Mouse (Mus musculus) cerebellum, postnatal 14 days (tissue): Measurements from ENCODE around the gene Zfp385a.
"Not testable (repeated sequence)": the region's sequence is repeated elsewhere in the genome, so short reads cannot be mapped to it uniquely, and the experiment has no call there.

Experiments
- DNase-seq, 2 experiments: peaks; one replicate each; pipeline ENCODE4 v3.0.0; 2021; ENCODE audit warnings: mixed read lengths in 2 of 2

The Zfp385a gene

GRCm38 (mm10) chr15:103285778-103286417 lies 54.0 kb downstream of the Zfp385a start:
- peak; percentile 80 to 83 for DNase-seq

DNA sequence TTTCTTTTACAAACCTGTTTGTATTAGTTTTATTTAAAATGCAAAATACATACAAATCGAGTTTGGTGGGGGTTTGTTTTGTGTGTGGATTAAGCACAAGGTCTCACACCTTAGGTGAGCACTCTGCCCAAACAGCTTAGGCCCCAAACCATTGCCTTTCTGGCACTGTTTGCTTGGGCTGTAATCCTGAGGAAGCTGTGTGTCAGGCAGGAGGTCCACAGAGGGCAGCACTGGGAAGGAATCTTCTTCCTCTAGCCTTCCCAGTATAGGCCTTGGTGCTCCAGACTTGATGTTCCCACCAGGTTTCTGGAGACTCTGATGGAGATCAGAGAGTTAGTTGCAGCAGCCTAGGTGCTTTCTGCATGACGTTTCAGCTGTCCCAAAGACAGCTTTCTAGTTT lies 55.2 kb downstream of the Zfp385a start:
- DNase-seq = no peak

DNA sequence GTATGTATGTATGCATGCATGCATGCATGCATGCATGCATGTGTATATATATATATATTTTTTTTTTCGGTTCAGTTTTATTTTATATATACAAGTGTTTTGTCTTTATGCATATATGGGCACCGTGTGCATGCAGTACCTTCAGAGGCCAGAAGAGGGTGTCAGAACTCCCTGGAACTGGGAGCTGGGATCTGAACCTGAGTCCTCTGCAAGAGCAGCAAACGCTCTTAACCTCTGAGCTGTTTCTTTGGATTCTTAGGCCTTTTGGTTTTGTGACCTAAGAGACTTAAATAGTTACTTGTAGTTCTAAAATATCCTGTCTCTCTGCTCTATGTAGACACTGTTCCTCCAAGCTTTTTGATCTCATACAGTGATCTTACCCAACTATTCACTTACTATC lies 55.8 kb downstream of the Zfp385a start:
- DNase-seq = peak; percentile 53 to 72

DNA sequence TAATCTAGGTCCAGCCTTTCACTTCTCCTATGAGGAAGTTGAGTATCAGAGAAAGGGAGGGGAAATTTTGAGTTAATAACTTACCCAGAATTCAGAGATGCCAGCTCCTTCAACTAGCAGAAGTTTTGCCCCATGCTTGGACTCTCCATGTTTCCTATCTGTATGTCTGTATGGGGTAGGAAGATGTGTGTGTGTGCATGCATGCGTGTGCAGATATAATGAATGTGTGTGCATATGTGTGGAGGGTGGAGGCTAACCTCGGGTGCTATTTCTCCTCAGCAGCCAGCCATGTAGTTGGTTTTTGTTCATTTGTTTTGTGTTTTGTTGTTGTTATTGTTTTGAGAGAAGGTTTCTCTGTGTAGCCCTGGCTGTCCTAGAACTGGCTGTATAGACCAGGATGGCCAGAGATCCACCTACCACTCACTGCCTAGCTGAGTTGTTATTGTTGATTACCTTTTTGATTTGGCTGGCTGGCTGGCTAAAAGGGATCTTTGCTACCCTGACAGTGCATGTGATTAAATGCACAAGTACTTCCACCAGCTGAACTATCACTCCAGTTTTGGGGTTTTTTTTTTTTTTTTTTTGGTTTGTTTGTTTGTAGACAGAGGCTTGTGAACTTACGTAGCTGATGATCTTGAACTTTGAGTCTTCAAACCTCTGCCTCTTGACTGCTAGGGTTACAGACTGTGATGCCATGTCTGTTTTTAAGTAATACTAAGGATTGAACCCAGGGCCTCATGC lies 58.3 kb downstream of the Zfp385a start:
- no peak for DNase-seq

DNA sequence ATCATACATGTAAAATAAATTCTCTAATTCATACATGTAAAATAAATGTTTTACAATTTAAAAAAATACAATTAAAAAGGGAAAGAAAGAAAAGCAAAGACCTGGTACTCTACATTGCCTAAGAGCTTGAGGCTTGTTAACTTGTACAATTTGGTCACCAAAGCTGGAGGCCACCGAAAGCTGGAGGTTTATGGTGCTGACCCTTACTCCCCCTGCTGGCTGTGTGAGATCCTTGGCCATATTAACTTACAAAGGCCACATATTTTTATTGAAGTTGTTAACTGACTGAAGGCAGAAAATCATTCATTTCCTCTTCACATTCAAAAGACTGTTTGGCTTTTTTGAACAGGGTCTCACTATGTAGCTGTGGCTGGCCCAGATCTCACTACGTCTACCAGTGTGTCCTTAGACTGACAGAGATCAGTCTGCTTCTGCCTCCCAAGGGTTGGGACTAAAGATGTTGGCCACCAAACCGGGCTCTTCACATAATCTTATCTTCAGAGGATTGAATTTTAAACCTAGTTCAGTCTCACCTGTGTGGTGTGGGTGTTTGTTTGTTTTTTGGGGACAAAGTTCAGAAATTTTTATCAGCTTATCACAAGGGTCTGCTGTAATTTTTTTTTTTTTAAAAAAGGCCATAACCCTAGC lies 59.0 kb downstream of the Zfp385a start:
- peak in 1 of 2 experiments; percentile 20 for DNase-seq

DNA sequence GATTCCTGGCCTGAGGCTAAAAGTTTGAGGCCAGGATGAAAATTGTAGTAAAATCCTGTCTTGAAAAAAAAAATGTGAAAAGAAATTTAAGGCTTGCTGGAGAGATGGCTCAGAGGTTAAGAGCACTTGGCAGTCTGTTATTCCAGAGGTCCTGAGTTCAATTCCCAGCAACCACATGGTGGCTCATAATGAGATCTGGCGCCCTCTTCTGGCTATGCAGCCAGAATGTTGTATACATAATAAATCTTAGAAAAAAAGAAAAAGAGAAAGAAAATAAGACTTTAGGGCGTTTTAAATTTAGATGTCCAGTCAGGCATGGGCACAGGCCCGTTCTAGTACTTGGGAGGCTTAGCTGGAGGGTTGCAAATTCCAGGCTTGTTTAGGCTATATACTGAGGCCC lies 60.1 kb downstream of the Zfp385a start:
- DNase-seq = peak in 1 of 2 experiments; percentile 51

DNA sequence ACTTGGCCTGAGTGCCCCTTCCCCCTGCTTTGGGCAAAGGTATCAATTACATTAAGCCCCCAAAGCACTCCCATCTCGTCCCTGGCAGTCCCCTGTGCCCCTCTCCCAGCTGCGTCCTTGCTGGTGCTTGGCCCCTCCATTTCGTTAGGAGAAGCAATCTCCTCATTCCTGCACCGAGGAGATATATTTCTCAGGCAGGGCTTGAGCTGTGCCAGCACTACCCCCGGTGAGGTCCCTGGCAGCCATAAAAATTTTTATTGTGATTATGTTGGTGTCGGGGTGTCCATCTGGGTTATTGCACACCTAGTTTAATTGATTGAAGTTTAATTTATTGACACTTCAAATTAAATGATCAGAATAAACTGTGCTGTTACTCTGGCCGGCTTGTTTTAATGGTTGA lies 61.9 kb downstream of the Zfp385a start:
- no peak for DNase-seq

GRCm38 (mm10) chr15:103275943-103276342 lies 64.0 kb downstream of the Zfp385a start:
- not testable (repeated sequence) for DNase-seq

- peak; percentile 95 to 96 for DNase-seq
These were observed 67.2 kb downstream of the Zfp385a start, which contains the start of gene Copz1 for GRCm38 (mm10) chr15:103272419-103273279. Gene Copz1, plus strand, starts transcription at chr15:103272714.

- DNase-seq = no peak
These were observed 71.0 kb downstream of the Zfp385a start for GRCm38 (mm10) chr15:103268903-103269302.

DNA sequence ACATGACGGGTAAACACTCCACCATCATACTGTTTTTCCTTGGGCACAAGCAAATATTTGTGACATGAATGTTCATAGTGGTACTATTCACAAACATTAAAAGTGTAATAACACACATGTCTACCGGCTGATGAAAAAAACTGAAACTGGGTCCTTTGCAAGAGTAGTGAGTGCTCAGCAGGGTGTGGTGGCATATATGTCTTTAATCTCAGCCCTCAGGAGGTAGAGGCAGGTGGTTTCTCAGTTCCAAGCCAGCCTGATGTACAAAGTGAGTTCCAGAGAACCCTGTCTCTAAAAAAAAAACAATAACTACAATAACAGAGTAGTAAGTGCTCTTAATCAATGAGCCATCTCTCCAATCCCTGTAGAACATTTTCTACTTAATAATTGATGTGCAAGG lies 75.1 kb downstream of the Zfp385a start:
- no peak for DNase-seq
